Mouse (Mus musculus): ENCODE results near the gene Fkbp9.

DNA sequence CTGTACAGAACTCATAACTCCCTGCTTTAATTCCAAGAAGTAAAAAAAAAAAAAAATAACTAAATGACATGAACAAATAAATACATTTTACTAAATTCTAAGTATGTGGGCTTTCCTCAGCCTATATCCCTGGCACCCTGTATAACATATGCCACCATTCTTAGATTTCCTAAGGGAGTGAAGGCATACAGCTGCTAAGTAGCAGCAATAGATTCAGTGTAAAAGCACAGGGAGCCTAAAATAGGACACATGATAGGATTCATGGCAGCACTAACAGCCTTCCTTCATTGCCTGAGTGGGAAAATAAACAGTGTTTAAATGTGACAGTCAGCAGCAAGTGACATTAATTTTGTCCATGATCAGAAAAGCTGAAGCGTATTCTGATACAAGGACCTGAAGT, 72.5 kb downstream of the Fkbp9 start:
- TF ChIP-seq CTCF (IDR thresholded peaks at IDR 0.05; ENCODE audit: low read depth) = no peak
- TF ChIP-seq EP300 (IDR thresholded peaks at IDR 0.05; ENCODE audit: low read depth) = no peak
